Mouse (Mus musculus) ES-E14 (cell line): ENCODE data around the gene Proser3. TPM values are rescaled to one million over a fixed set of nuclear protein-coding genes. Genes with fewer than 3 reads are reported as not detected.
A peak's percentile ranks its signal among the peaks of the same experiment; 100 is the strongest.

Source experiments
- DNase-seq: peaks from one replicate; pipeline ENCODE4 v3.0.0-alpha.2; 2013; ENCODE audit warnings: low read depth, low spot score
- H3K27ac ChIP-seq: 2 replicates; pipeline ENCODE4 v1.5.1; 2012; ENCODE audit warnings: low read depth, mild to moderate bottlenecking, low read length, moderate library complexity, mixed read lengths; ENCODE audit not compliant: poor library complexity, insufficient read depth, severe bottlenecking
- H3K36me3 ChIP-seq: 2 replicates; pipeline ENCODE4 v1.6.1; 2012; ENCODE audit warnings: mild to moderate bottlenecking, low read length, moderate library complexity, mixed read lengths; ENCODE audit not compliant: control insufficient read depth, poor library complexity, insufficient read depth, severe bottlenecking
- H3K4me1 ChIP-seq, 2 experiments: fragments of 150-350 bp in 1 of 2; sonication (generic) in 1 of 2; 2 replicates each; pipeline ENCODE4 v1.6.1; 2012; ENCODE audit warnings: low read length in 2 of 2, mild to moderate bottlenecking in 1 of 2, mixed read lengths in 1 of 2; ENCODE audit not compliant: control insufficient read depth in 2 of 2, insufficient read depth in 2 of 2, poor library complexity in 1 of 2
- H3K4me3 ChIP-seq, 2 experiments: fragments of 150-350 bp in 1 of 2; sonication (generic) in 1 of 2; 2 replicates each; pipeline ENCODE4 v1.5.1; 2012; ENCODE audit warnings: low read length in 2 of 2, low read depth in 1 of 2, mild to moderate bottlenecking in 1 of 2, mixed read lengths in 1 of 2; ENCODE audit not compliant: insufficient read depth in 1 of 2, poor library complexity in 1 of 2, severe bottlenecking in 1 of 2
- H3K9ac ChIP-seq: 2 replicates; pipeline ENCODE4 v1.6.1; 2012; ENCODE audit warnings: low read depth, mild to moderate bottlenecking, low read length, mixed read lengths; ENCODE audit not compliant: poor library complexity, insufficient read depth, severe bottlenecking
- H3K9me3 ChIP-seq: fragments of 150-350 bp; sonication (generic); 2 replicates; pipeline ENCODE4 v1.6.1; 2012; ENCODE audit warnings: low read depth, mild to moderate bottlenecking, low read length; ENCODE audit not compliant: control insufficient read depth, insufficient read depth
- CHD2 ChIP-seq: IDR thresholded peaks from 2 replicates; pipeline ENCODE4 v1.6.1; 2014; ENCODE audit warnings: mild to moderate bottlenecking, low read depth, low read length, inconsistent platforms
- HCFC1 ChIP-seq: IDR thresholded peaks from 2 replicates; pipeline ENCODE4 v1.6.1; 2012; ENCODE audit warnings: low read length, inconsistent platforms, borderline replicate concordance; ENCODE audit not compliant: insufficient read depth
- MAFK ChIP-seq: IDR thresholded peaks from 2 replicates; pipeline ENCODE4 v1.6.1; 2014; ENCODE audit warnings: mild to moderate bottlenecking, low read depth, low read length, inconsistent platforms; ENCODE audit not compliant: insufficient read depth
- ZC3H11A ChIP-seq: IDR thresholded peaks from 2 replicates; pipeline ENCODE4 v1.6.1; 2012; ENCODE audit warnings: low read depth, mild to moderate bottlenecking, inconsistent platforms, low read length, borderline replicate concordance
- ZNF384 ChIP-seq: IDR thresholded peaks from 2 replicates; pipeline ENCODE4 v1.6.1; 2012; ENCODE audit warnings: low read depth, low read length, inconsistent platforms
- in situ Hi-C, 2 experiments: fragments of 600-800 bp; cut with MboI; formaldehyde crosslinking; loops; one replicate each; pipeline ENCODE4 v1.15.1; 2025; ENCODE audit warnings: low sequenced_read_pairs in 2 of 2, inconsistent platforms in 1 of 2; ENCODE audit not compliant: unreplicated experiment in 2 of 2
- total RNA-seq: library from RNA; depleted of rRNA; stranded (reverse); fragments of 300-350 nt; gene quantifications from 2 replicates; pipeline ENCODE4 v1.2.3, GENCODE M21; 2012; rRNA removed

The Proser3 gene
- total RNA-seq, 1 experiment = 6.8 TPM

DNA sequence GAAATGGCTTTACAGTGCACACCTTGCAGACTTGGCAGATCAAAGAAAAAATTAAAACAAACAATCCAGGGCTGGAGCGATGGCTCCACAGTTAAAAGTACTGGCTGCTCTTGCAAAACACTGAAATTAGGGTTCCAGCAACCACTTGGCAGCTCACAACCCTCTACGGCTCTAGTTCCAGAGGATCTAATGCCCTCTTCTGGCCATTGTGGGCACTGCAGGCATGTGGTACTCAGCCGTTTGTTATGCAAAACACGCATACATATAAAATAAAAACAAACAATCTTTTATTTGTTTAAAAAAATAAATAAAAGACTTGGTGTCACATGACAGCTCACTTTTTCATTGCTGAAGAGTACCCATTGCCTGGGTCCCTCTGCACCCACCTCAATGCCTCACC, 59.3 kb downstream of the Proser3 start:
- Histone ChIP-seq H3K9ac (no peak overlapping the region), H3K4me1 (no peaks in the 10 kb centered on the region), H3K27ac (no peak overlapping the region), H3K9me3 (0 out of 2 replicates have a peak, but pooled peaks cover 3% of the 10 kb centered on the region), H3K4me3 (no peak overlapping the region), H3K36me3 (no peaks in the 10 kb centered on the region)
- TF ChIP-seq ZC3H11A (0 out of 2 replicates have a peak, but pooled peaks have one; percentile 41), ZNF384 (peak; percentile 40; the same call in 1 of the 2 replicates), MAFK (no peak), HCFC1 (no peak), CHD2 (no peak)
- peak; percentile 83 for DNase-seq
- in situ Hi-C loops = no loop called here

- peaks cover 7% of the 10 kb centered on the region; the same call in 1 of the 2 replicates for H3K36me3 ChIP-seq
- TF ChIP-seq HCFC1 (no peak), ZC3H11A (no peak), MAFK (no peak), ZNF384 (no peak), CHD2 (no peak)
- H3K27ac ChIP-seq = no peak overlapping the region
- no peak for DNase-seq
- H3K9ac ChIP-seq = no peak overlapping the region
- no peak overlapping the region for H3K4me3 ChIP-seq
- H3K4me1 ChIP-seq = no peaks in the 10 kb centered on the region
- H3K9me3 ChIP-seq = 0 out of 2 replicates have a peak, but pooled peaks cover 3% of the 10 kb centered on the region
- in situ Hi-C loops = no loop called here
These were observed 61.2 kb downstream of the Proser3 start for GRCm38 (mm10) chr7:30490957-30491307.

DNA sequence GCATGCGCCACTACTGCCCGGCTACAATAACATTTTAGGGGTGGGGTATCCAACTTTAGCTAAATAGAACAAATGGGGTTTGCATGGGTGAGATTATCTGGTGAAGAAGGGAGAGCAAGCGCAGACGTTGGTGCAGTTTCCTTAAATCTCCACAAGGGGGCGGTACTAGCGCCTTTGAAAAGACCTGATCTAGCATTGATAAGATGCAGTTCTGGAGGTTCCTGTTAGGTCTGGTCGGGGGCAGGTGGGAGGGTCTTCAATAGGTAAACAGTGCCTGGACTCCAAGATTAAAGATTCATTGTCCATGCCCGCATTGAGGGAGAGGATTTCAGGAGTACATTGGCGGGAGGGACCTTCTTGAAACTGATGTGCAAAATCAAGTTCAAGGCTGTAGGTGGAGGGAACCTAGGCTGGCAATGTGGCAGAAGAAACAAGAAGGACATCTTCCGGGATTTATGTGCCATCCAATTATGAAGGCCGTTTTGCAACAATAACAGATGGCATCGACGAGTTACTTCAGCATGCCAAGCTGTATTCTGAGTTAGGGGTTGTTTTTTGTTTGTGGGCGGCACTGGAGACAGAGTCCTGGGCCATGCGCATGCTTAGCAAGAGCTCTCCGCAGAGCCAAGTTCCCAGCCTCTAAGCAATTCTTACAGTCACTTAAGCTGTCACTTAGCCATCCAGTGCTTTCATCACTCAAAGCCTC, 61.7 kb downstream of the Proser3 start:
- no peak for TF ChIP-seq HCFC1
- TF ChIP-seq ZNF384 = no peak
- no peak for TF ChIP-seq CHD2
- TF ChIP-seq ZC3H11A = no peak
- no peak for TF ChIP-seq MAFK
- Histone ChIP-seq H3K9me3 (0 out of 2 replicates have a peak, but pooled peaks cover 3% of the 10 kb centered on the region), H3K4me1 (no peaks in the 10 kb centered on the region), H3K9ac (peak overlapping the region; percentile 13; the same call in 1 of the 2 replicates), H3K36me3 (peaks cover 8% of the 10 kb centered on the region; the same call in 1 of the 2 replicates), H3K4me3 (no peak overlapping the region), H3K27ac (no peak overlapping the region)
- in situ Hi-C loops = no loop called here
- peak; percentile 84 for DNase-seq

Other genes starting within 250 kb of the Proser3 start
- 24.5 and 37.8 TPM in 2 replicates for gene Alkbh6, start 243.6 kb downstream of the Proser3 start, total RNA-seq
- 14.5 and 25.5 TPM in 2 replicates for gene Syne4, start 237.5 kb downstream of the Proser3 start, total RNA-seq
- 1.9 and 3.3 TPM in 2 replicates for gene E130208F15Rik, start 230.6 kb downstream of the Proser3 start, total RNA-seq
- gene Sdhaf1, start 228.4 kb downstream of the Proser3 start, total RNA-seq = 6.6 and 8.5 TPM in 2 replicates
- gene Lrfn3, start 189.5 kb downstream of the Proser3 start, total RNA-seq = 2.6 and 4.4 TPM in 2 replicates
- gene Tyrobp, start 138.5 kb downstream of the Proser3 start, total RNA-seq = not detected in 2 replicates
- not detected in 2 replicates for gene Hcst, start 132.4 kb downstream of the Proser3 start, total RNA-seq
- gene Nfkbid, start 130.6 kb downstream of the Proser3 start, total RNA-seq = 4.2 and 8.2 TPM in 2 replicates
- gene Aplp1, start 106.8 kb downstream of the Proser3 start, total RNA-seq = 36.9 and 63.7 TPM in 2 replicates
- 10.7 and 29.8 TPM in 2 replicates for gene Kirrel2, start 94.6 kb downstream of the Proser3 start, total RNA-seq
- 45.7 and 72.5 TPM in 2 replicates for gene Nphs1, start 94.0 kb downstream of the Proser3 start, total RNA-seq
- 0.80 and 0.90 TPM in 2 replicates for gene Prodh2, start 58.7 kb downstream of the Proser3 start, total RNA-seq
- 1.0 and 1.4 TPM in 2 replicates for gene Arhgap33, start 17.2 kb downstream of the Proser3 start, total RNA-seq
- 1.6 and 4.1 TPM in 2 replicates for gene Hspb6, start 121 bp downstream of the Proser3 start, total RNA-seq
- 12.4 and 15.8 TPM in 2 replicates for gene Lin37, start 7.5 kb upstream of the Proser3 start, total RNA-seq
- 56.9 and 65.8 TPM in 2 replicates for gene U2af1l4, start 11.0 kb upstream of the Proser3 start, total RNA-seq
- 4.1 and 6.8 TPM in 2 replicates for gene Gm49396, start 11.0 kb upstream of the Proser3 start, total RNA-seq
- 64.9 and 65.3 TPM in 2 replicates for gene Psenen, start 11.3 kb upstream of the Proser3 start, total RNA-seq
- gene Igflr1, start 13.1 kb upstream of the Proser3 start, total RNA-seq = 1.3 and 3.3 TPM in 2 replicates
- 73.7 and 98.6 TPM in 2 replicates for gene Kmt2b, start 36.4 kb upstream of the Proser3 start, total RNA-seq
- gene Zbtb32, start 46.6 kb upstream of the Proser3 start, total RNA-seq = 20.8 and 24.6 TPM in 2 replicates
- gene Upk1a, start 60.5 kb upstream of the Proser3 start, total RNA-seq = 1.8 and 2.5 TPM in 2 replicates
- 478 and 576 TPM in 2 replicates for gene Cox6b1, start 73.9 kb upstream of the Proser3 start, total RNA-seq
- 1.5 and 2.1 TPM in 2 replicates for gene Etv2, start 83.6 kb upstream of the Proser3 start, total RNA-seq
- 66.5 and 86.0 TPM in 2 replicates for gene Rbm42, start 98.0 kb upstream of the Proser3 start, total RNA-seq
- 25.1 and 41.4 TPM in 2 replicates for gene Haus5, start 112.7 kb upstream of the Proser3 start, total RNA-seq
- 0.36 and 0.37 TPM in 2 replicates for gene Pmis2, start 119.3 kb upstream of the Proser3 start, total RNA-seq
- gene 2200002J24Rik, start 146.6 kb upstream of the Proser3 start, total RNA-seq = 1.1 and 2.4 TPM in 2 replicates
- gene Atp4a, start 159.9 kb upstream of the Proser3 start, total RNA-seq = 1.4 and 5.0 TPM in 2 replicates
- 137 and 155 TPM in 2 replicates for gene Tmem147, start 177.2 kb upstream of the Proser3 start, total RNA-seq
- not detected in 2 replicates for gene Gapdhs, start 191.4 kb upstream of the Proser3 start, total RNA-seq
- gene Sbsn, start 199.2 kb upstream of the Proser3 start, total RNA-seq = 9.8 and 20.8 TPM in 2 replicates
- gene Dmkn, start 211.5 kb upstream of the Proser3 start, total RNA-seq = 1.9 and 4.9 TPM in 2 replicates
- gene Krtdap, start 235.6 kb upstream of the Proser3 start, total RNA-seq = 3.2 and 4.9 TPM in 2 replicates